Mouse (Mus musculus) forebrain, embryonic 10.5 days (tissue): ENCODE data around the gene Epyc. TPM values are rescaled to one million over a fixed set of nuclear protein-coding genes. Genes with fewer than 3 reads are reported as not detected.

Experiments used
- DNase-seq: peaks from one replicate; pipeline ENCODE4 v3.0.0-alpha.2; 2017; ENCODE audit warnings: low spot score; ENCODE audit errors: extremely low spot score
- H3K27ac ChIP-seq: fragments of 300-500 bp; sonication (generic); 2 replicates; pipeline ENCODE4 v1.5.1; 2016; ENCODE audit warnings: mild to moderate bottlenecking
- H3K27me3 ChIP-seq: fragments of 300-500 bp; sonication (generic); 2 replicates; pipeline ENCODE4 v1.6.1; 2016; ENCODE audit warnings: mild to moderate bottlenecking; ENCODE audit not compliant: poor library complexity, severe bottlenecking
- H3K36me3 ChIP-seq: fragments of 300-500 bp; sonication (generic); replicated peaks from 2 replicates; pipeline ENCODE4 v1.6.1; 2016; ENCODE audit warnings: mild to moderate bottlenecking, moderate library complexity
- H3K4me1 ChIP-seq: fragments of 300-500 bp; sonication (generic); 2 replicates; pipeline ENCODE4 v1.6.1; 2016
- H3K4me3 ChIP-seq: fragments of 300-500 bp; sonication (generic); 2 replicates; pipeline ENCODE4 v1.5.1; 2016; ENCODE audit warnings: mild to moderate bottlenecking, moderate library complexity
- H3K9me3 ChIP-seq: fragments of 300-500 bp; sonication (generic); 2 replicates; pipeline ENCODE4 v1.6.1; 2016; ENCODE audit warnings: mild to moderate bottlenecking, moderate library complexity
- WGBS: fragments of 180-500 bp; shearing (Covaris S2); methylation state at CpG from one replicate; pipeline ENCODE4 v1.1.7; 2016; 5-methylcytosine and 5-hydroxymethylcytosine counted together
- polyA plus RNA-seq: library from polyadenylated mRNA; unstranded; fragments of >200 nt; fragmentation: Nextera tagmentation; extraction: Ambion mirVana; gene quantifications from 2 replicates; pipeline ENCODE4 v1.2.1, GENCODE M21; 2016

Gene Epyc
- polyA plus RNA-seq: 0.23 and 0.61 TPM in 2 replicates

DNA sequence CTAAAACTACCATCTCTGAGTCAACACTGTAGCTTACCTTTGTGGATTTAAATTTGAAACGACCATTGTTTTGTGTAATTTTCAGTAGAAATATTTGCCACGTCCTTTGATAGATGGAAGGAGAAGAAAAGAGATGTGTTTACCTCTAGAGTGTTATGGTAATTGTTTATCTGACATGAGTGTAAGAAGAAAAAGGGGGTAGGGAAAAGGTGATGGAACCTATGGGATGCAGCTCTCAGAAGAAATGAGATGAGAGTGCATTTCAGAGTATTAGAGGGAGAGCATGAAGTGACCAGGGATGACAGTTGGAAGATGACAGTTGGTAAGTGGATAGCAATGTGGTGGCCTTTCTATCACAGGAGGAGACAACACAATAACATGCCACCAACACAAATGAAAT lies at the start of gene Epyc:
Gene Epyc (plus strand): TSS at position 301 of the 400 bp plus-strand sequence.
- H3K9me3 ChIP-seq: no peaks in the 10 kb centered on the region
- 91% methylated on average over 2 of the region's 2 CpGs for WGBS
- no peaks in the 10 kb centered on the region for H3K4me1 ChIP-seq
- H3K27me3 ChIP-seq: no peaks in the 10 kb centered on the region
- H3K4me3 ChIP-seq: no peak within 1 kb of the TSS
- no peaks in the 10 kb centered on the region for H3K36me3 ChIP-seq
- DNase-seq: no peak
- H3K27ac ChIP-seq: no peak within 1 kb of the TSS

DNA sequence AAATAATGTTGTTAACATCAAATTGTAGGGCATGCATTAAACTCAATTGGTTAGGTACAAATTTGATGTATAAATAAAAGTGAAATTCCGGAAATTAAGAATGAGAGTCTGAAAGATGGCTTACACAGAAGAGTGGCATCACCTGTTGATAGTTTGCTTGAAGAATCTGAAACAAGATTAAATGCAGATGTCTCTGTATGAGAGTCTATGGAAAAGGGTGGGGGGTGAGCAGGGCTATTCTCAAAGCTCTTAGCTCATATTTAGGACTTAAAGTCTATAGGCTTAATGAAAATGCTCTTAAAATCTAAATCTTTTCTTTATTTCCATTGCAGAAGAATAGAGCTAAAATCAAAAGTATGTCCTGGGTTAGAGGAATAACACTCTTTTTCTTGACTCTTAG lies 48.2 kb upstream of the Epyc start:
- no peaks in the 10 kb centered on the region for H3K27me3 ChIP-seq
- no peak overlapping the region for H3K4me3 ChIP-seq
- no peaks in the 10 kb centered on the region for H3K36me3 ChIP-seq
- 65% methylated on average over 1 of the region's 1 CpGs for WGBS
- no peaks in the 10 kb centered on the region for H3K4me1 ChIP-seq
- no peak overlapping the region for H3K27ac ChIP-seq
- no peak for DNase-seq
- no peaks in the 10 kb centered on the region for H3K9me3 ChIP-seq

DNA sequence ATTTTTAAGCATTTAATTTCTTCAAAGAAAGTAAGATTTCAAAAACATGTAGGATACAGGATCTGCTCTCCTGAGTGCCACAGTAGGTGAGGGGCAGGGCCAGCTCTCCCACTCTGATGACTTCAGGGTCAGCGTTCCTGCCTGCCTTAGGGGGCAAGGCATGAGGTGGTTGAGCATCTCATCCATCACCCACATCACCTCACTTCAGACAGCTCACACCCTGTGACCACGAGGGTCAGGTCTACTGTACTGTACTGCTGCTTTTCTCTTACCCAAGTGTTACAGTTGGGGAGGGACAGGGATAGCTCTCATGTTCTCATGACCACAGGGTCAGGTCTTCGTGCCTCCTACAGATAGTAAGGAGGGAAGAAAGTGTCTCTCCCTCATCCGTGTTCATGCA lies 42.1 kb upstream of the Epyc start:
- no peaks in the 10 kb centered on the region for H3K27me3 ChIP-seq
- 85% methylated on average over 4 of the region's 4 CpGs for WGBS
- no peak overlapping the region for H3K4me3 ChIP-seq
- no peak overlapping the region for H3K27ac ChIP-seq
- no peaks in the 10 kb centered on the region for H3K36me3 ChIP-seq
- no peak for DNase-seq
- H3K4me1 ChIP-seq: no peaks in the 10 kb centered on the region
- H3K9me3 ChIP-seq: no peaks in the 10 kb centered on the region

DNA sequence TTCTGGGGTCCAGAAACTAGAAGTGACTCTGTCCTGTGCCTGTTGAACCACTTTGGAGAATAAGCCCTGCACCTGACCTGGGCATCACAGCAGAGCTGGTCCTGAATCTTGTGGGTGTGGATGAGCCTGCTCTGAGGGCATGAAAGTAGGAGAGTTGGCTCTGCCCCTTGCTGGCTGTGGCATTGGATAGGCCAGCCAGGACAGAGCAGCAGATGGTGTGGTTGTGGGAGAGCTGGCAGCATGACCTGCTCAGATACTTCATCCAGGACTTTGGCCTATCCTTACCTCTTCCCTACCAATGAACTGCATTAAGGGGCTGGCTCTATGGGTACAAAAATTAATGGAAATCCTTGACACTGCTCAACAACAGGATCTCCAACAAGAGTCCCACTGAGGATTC lies 40.6 kb upstream of the Epyc start:
- Histone ChIP-seq H3K4me1 (no peaks in the 10 kb centered on the region), H3K27me3 (no peaks in the 10 kb centered on the region), H3K27ac (no peak overlapping the region), H3K4me3 (no peak overlapping the region), H3K36me3 (no peaks in the 10 kb centered on the region), H3K9me3 (no peaks in the 10 kb centered on the region)
- no peak for DNase-seq

DNA sequence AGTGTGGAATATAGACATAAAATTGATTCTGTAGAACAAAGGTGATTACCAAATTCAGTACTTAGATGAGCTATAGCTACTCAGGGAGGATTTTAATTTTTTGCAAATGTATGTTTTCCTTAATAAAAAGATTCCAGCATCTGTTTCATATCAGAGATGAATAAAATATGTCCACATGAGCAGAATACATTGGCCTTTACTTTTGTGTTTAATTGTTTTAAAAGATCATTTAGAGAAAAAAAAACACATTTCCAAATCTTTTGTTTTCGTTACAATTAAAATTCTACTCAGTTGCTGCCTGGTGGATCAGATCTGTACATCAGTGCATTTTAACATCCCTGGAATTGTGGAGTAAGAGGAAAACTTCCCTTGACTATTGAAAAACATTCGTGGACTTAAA lies 37.3 kb upstream of the Epyc start, which contains the start of gene Kera:
Gene Kera (plus strand): TSS at position 301 of the 400 bp plus-strand sequence.
- no peak for DNase-seq
- H3K36me3 ChIP-seq: no peaks in the 10 kb centered on the region
- WGBS: 89% methylated on average over 2 of the region's 2 CpGs
- H3K4me3 ChIP-seq: no peak within 1 kb of the TSS
- H3K27ac ChIP-seq: no peak within 1 kb of the TSS
- H3K27me3 ChIP-seq: no peaks in the 10 kb centered on the region
- H3K9me3 ChIP-seq: no peaks in the 10 kb centered on the region
- H3K4me1 ChIP-seq: no peaks in the 10 kb centered on the region

DNA sequence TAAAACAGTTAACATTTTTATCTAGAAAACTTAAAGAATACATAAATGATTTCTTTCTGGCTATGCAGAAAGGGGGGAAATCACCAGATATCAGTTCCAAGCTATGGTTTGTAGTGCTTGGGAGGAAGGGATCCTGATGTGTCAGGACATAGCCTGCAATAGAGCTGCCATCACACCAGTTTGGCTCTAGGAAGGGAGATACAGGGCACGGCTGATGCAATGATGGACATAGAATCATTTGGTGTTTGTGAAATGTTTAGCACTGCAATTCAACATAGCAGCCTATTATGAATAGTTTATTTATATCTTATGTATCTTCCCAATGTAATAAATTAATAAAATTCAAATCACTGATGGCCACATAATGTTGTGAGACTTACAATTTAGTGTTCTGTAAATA lies 21.5 kb upstream of the Epyc start:
- no peak for DNase-seq
- Histone ChIP-seq H3K27me3 (no peaks in the 10 kb centered on the region), H3K36me3 (no peaks in the 10 kb centered on the region), H3K4me1 (no peaks in the 10 kb centered on the region), H3K4me3 (no peak overlapping the region), H3K27ac (no peak overlapping the region), H3K9me3 (no peaks in the 10 kb centered on the region)
- WGBS: 91% methylated on average over 1 of the region's 1 CpGs

DNA sequence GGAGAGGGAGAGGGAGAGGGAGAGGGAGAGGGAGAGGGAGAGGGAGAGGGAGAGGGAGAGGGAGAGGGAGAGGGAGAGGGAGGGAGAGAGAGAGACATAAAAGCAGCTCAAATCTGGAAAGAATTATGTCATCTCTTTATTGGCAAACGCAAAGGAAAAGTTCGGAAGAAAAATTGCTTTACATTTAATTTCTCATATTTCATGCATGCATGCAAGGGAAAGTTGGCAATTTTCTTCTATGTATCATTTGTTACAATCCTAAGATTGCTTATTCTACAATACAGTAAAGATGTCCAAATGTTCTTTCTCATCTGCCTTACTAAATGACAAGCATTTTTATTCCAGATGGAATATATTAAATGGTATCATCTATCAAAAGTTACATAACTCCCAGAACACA lies 19.5 kb upstream of the Epyc start:
- H3K9me3 ChIP-seq: no peaks in the 10 kb centered on the region
- WGBS: 69% methylated on average over 2 of the region's 2 CpGs
- H3K27me3 ChIP-seq: no peaks in the 10 kb centered on the region
- H3K4me3 ChIP-seq: no peak overlapping the region
- H3K27ac ChIP-seq: no peak overlapping the region
- no peaks in the 10 kb centered on the region for H3K36me3 ChIP-seq
- H3K4me1 ChIP-seq: no peaks in the 10 kb centered on the region
- DNase-seq: no peak

DNA sequence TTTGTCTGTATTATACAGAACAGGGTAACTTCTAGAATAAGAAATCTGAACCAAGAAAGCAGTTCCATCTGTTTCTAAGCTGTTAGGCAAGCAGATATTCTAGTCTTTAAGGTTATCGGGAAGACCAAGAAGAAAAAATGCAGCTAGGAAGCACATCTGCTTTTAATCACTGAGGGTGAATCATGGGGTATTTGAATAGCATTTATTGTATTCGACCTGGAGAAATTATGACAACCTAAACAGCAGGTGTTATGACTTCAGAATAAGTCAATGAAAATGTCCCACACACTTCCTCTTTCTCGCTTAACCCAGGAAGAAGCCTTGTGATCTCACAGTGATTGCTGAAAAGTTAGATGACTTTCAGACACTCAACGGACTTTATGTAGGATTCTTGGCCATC lies 18.8 kb upstream of the Epyc start:
- DNase-seq: no peak
- H3K4me1 ChIP-seq: no peaks in the 10 kb centered on the region
- H3K27ac ChIP-seq: no peak overlapping the region
- no peak overlapping the region for H3K4me3 ChIP-seq
- no peaks in the 10 kb centered on the region for H3K9me3 ChIP-seq
- H3K36me3 ChIP-seq: no peaks in the 10 kb centered on the region
- WGBS: 67% methylated on average over 4 of the region's 4 CpGs
- no peaks in the 10 kb centered on the region for H3K27me3 ChIP-seq

DNA sequence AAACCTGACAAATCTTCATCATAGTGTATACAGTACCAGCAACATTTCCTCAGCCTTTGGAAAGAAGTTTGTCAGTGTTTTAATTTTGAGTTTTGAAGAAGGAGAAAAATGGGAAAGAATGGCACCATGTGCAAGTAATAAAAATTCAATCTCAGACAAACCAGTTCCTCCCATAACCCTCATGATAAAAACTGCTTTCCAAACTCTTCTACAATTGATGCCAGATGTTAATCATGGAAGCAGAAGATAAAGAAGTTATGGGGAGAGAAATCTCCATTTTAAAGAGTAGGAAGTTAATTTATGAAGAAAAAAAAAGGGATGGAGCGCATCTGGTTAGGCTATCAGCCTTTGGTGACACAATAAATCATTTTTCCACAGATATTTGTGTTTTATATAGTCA lies 17.3 kb upstream of the Epyc start:
- WGBS: 93% methylated on average over 1 of the region's 1 CpGs
- H3K4me1 ChIP-seq: no peaks in the 10 kb centered on the region
- no peaks in the 10 kb centered on the region for H3K27me3 ChIP-seq

DNA sequence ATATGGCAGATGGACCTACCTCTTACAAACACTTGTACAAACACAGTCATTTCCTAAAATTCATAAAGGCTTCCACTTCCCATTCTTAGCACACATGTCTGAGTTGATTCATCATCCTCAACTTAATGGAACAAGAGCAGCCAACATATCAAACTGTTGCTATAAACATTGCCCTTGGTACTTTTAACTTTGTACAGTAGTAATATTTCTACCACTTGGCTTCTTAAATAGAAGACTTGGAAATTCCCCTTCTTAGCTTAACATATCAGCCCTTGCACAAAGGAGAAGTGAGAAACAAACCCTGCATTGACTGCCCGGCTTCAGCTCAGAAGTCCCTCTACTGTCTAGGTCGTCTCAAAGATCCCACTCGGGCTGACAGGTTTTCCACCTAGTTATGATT lies 12.8 kb upstream of the Epyc start:
- Histone ChIP-seq H3K4me1 (no peaks in the 10 kb centered on the region), H3K27ac (no peak overlapping the region), H3K4me3 (no peak overlapping the region), H3K9me3 (no peaks in the 10 kb centered on the region), H3K27me3 (no peaks in the 10 kb centered on the region), H3K36me3 (no peaks in the 10 kb centered on the region)
- no peak for DNase-seq
- 91% methylated on average over 3 of the region's 3 CpGs for WGBS

More for the DNA sequence above, 17.3 kb upstream of the Epyc start:
- Histone ChIP-seq H3K4me3 (no peak overlapping the region), H3K36me3 (no peaks in the 10 kb centered on the region), H3K9me3 (no peaks in the 10 kb centered on the region), H3K27ac (no peak overlapping the region)
- DNase-seq: no peak

DNA sequence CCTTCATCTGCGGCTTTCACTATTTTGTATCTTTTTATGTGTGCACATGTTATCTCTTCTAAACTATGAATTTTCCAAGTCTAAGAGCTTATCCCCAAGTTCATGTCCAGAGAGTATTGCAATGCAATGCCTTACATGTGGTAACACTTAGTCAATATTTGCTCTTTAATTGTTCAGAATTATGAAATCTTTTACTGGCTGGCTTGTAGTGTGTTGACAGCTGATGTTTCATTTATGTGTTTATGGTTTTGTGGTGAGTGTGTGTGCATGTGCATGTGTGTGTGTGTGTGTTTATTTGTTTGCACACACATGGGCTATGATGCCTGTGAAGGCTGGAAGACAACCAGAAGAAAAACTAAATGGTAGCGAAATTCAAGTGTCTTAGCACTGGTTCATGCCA lies 1.9 kb upstream of the Epyc start:
- Histone ChIP-seq H3K27me3 (no peaks in the 10 kb centered on the region), H3K4me1 (no peaks in the 10 kb centered on the region), H3K4me3 (no peak overlapping the region), H3K9me3 (no peaks in the 10 kb centered on the region), H3K36me3 (no peaks in the 10 kb centered on the region), H3K27ac (no peak overlapping the region)
- DNase-seq: no peak
- 91% methylated on average over 2 of the region's 2 CpGs for WGBS

DNA sequence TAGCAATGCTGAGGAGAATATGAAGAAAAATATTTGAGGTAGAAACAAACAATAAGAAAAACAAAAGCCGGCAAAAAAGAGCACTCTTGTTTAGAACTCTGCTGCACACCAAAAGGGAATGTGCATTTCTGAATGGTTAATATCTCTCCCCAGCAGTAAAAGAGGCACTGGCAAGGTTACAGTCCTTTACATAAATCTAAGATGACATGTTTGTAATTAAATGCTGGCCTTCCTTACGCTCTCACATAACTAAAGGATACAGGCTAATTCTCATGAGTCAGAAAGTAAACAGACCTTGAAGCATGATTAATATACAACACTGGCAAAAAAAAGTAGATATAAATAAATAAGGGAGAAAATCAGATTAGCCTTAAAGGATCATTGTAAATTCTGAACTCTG lies 6.5 kb downstream of the Epyc start:
- DNase-seq: no peak
- no peaks in the 10 kb centered on the region for H3K4me1 ChIP-seq
- no peaks in the 10 kb centered on the region for H3K36me3 ChIP-seq
- 83% methylated on average over 2 of the region's 2 CpGs for WGBS
- H3K27ac ChIP-seq: no peak overlapping the region
- H3K4me3 ChIP-seq: no peak overlapping the region
- no peaks in the 10 kb centered on the region for H3K9me3 ChIP-seq
- H3K27me3 ChIP-seq: no peaks in the 10 kb centered on the region

DNA sequence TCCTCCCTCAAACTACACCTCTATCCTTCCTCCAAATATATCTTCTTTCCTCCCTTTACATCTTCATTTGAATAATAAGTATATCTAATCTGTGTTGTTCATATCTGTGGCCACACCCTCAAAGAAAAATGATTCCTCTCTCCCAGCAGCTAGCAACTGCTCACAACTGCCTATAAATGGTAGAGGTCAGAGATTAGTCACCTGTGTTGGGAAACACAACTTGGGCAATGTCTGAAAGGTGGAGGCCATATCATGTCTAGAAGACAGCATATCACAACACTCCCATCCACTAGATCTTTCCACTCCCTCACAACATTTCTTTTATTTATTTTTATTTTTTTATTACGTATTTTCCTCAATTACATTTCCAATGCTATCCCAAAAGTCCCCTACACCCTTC lies 15.6 kb downstream of the Epyc start:
- WGBS: 91% methylated on average over 1 of the region's 1 CpGs
- Histone ChIP-seq H3K9me3 (no peaks in the 10 kb centered on the region), H3K27me3 (no peaks in the 10 kb centered on the region), H3K4me1 (no peaks in the 10 kb centered on the region), H3K27ac (no peak overlapping the region), H3K36me3 (no peaks in the 10 kb centered on the region), H3K4me3 (no peak overlapping the region)
- no peak for DNase-seq

DNA sequence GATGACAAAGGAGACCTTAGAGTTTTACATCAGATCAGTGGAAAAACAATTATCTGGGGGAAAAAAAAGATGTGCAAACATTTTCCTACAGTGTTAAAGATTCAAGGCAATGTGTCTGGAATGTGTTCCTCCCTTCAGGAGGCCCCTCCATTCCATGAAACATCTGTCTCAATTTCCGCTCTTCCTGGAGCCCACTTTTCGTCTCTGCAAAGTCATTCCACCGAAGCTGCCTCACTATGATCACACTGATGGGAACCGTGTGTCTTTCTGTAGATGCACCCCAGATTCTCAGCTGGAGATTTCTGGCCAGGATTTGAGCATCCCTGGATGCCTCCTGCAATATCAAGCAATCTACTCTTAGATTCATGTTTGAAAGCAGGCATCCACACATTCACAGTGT lies 24.8 kb downstream of the Epyc start:
- Histone ChIP-seq H3K9me3 (no peaks in the 10 kb centered on the region), H3K36me3 (no peaks in the 10 kb centered on the region), H3K27me3 (no peaks in the 10 kb centered on the region), H3K27ac (no peak overlapping the region), H3K4me3 (no peak overlapping the region), H3K4me1 (peaks cover 10% of the 10 kb centered on the region)
- WGBS: 41% methylated on average over 4 of the region's 4 CpGs
- DNase-seq: no peak
